Mouse (Mus musculus) embryonic fibroblast, embryonic 13.5 days (primary cell): Measurements from ENCODE around the gene Krtap31-1. TPM values are rescaled to one million over a fixed set of nuclear protein-coding genes. Genes with fewer than 3 reads are reported as not detected.
"Not testable (repeated sequence)": the region's sequence is repeated elsewhere in the genome, so short reads cannot be mapped to it uniquely, and the experiment has no call there.

Source experiments
- H3K27ac ChIP-seq: 2 replicates; pipeline ENCODE4 v1.5.1; 2012; ENCODE audit warnings: low read length, control low read depth, inconsistent platforms; ENCODE audit not compliant: insufficient read depth
- H3K4me1 ChIP-seq: 2 replicates; pipeline ENCODE4 v1.6.1; 2011; ENCODE audit warnings: low read length; ENCODE audit not compliant: control insufficient read depth, insufficient read depth
- H3K4me3 ChIP-seq: 2 replicates; pipeline ENCODE4 v1.5.1; 2011; ENCODE audit warnings: mild to moderate bottlenecking, control low read depth, low read length; ENCODE audit not compliant: insufficient read depth
- CTCF ChIP-seq: IDR thresholded peaks from 2 replicates; pipeline ENCODE4 v1.5.1; 2011; ENCODE audit warnings: mild to moderate bottlenecking, control low read depth, low read length, moderate library complexity, borderline replicate concordance; ENCODE audit not compliant: insufficient read depth
- POLR2A ChIP-seq: IDR thresholded peaks from 2 replicates; pipeline ENCODE4 v1.6.1; 2011; ENCODE audit warnings: low read depth, mild to moderate bottlenecking, control low read depth, low read length, moderate library complexity
- polyA plus RNA-seq: library from polyadenylated mRNA; stranded (reverse); fragments of >200 nt; gene quantifications from 2 replicates; pipeline ENCODE4 v1.2.4, GENCODE M21; 2011; ENCODE audit warnings: low read depth; ENCODE audit not compliant: missing spikeins, insufficient read length

Gene Krtap31-1
- polyA plus RNA-seq, result not detected in 2 replicates

GRCm38 (mm10) chr11:99907620-99908019, at the start of gene Krtap31-1:
Gene Krtap31-1, plus strand, starts transcription at chr11:99907920.
- Histone ChIP-seq H3K4me1 (no peaks in the 10 kb centered on the region), H3K4me3 (no peak within 1 kb of the TSS), H3K27ac (no peak within 1 kb of the TSS)
- TF ChIP-seq POLR2A, result no peak
- TF ChIP-seq CTCF, result no peak

DNA sequence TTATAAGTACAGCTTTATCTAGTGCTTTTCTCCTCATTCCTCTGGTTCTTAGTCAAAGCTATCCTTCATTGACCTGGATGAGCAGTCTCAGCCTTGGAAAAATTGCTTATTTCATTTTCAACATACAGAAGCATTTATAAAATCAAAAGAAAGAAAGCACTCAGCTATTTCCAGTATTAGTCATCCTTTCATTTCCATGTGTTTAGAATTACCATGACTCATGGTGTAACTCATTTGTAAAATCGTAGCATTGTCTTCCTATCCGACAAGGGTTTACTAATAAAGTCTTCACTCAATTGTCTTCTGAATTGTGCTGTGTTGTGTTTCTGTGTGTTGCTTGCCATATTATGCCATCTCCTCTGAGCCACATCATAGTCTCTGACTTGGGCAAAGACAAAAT, 49.0 kb upstream of the Krtap31-1 start:
- no peak overlapping the region for H3K4me3 ChIP-seq
- peak overlapping the region; percentile 72 for H3K27ac ChIP-seq
- H3K4me1 ChIP-seq, result peaks cover 8% of the 10 kb centered on the region
- TF ChIP-seq POLR2A (no peak), CTCF (no peak)

DNA sequence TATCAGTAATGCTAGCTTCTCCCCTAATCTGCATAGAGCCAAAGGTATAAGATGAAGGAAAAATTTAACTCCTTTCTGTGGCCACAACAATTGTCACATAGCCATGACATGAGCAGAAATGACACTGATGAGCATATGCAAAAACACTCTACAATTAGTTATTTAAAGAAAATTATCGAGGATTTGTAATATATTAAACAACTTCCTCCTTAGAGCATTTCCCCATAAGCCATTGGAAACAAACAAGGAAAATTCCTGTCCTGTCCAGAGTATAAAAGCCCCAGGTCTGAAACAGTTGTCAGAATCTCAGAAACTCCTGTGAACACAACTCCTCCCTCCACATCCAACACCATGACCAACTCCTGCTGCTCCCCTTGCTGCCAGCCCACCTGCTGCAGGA, 43.5 kb upstream of the Krtap31-1 start, which contains the start of gene Gm11559:
Gene Gm11559, plus strand, starts transcription at position 301 of the 400 bp plus-strand sequence.
- not testable (repeated sequence) for H3K27ac ChIP-seq, H3K4me1 ChIP-seq

DNA sequence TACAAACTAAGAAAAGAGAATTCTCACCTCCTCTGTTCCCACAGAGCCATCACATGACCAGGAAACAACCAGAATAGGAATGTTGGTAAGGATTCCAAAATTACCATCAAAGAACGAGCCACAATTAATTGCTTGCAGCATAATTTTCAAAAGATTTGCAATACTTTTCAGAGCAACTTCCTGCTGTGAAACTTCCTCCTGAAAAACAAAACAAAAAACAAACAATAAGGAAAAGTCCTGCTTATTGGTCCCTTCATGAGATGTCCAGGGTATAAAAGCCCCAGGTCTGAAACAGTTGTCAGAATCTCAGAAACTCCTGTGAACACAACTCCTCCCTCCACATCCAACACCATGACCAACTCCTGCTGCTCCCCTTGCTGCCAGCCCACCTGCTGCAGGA, 34.6 kb upstream of the Krtap31-1 start, which contains the start of gene Krtap9-1:
Gene Krtap9-1, plus strand, starts transcription at position 301 of the 400 bp plus-strand sequence.
- H3K27ac ChIP-seq, H3K4me1 ChIP-seq, H3K4me3 ChIP-seq: not testable (repeated sequence)

More for the DNA sequence above, 43.5 kb upstream of the Krtap31-1 start, which contains the start of gene Gm11559:
- H3K4me3 ChIP-seq, result not testable (repeated sequence)

DNA sequence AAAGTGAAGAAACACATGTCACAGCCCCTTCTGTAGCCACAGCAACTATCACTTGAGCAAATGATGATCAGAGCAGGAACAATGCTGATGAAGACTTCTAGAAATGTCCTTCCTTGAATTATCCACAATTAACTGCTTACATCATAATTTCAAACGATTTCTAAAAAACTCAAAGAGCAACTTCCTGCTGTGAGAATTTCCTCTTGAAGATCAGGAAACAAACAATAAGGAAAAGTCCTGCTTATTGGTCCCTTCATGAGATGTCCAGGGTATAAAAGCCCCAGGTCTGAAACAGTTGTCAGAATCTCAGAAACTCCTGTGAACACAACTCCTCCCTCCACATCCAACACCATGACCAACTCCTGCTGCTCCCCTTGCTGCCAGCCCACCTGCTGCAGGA, 28.8 kb upstream of the Krtap31-1 start, which contains the start of gene Gm11567:
Gene Gm11567, plus strand, starts transcription at position 301 of the 400 bp plus-strand sequence.
- H3K27ac ChIP-seq, H3K4me3 ChIP-seq, H3K4me1 ChIP-seq: not testable (repeated sequence)

- Histone ChIP-seq H3K27ac (no peak within 1 kb of the TSS), H3K4me1 (no peaks in the 10 kb centered on the region)
- TF ChIP-seq CTCF, result no peak
- no peak for TF ChIP-seq POLR2A
These were observed 6.7 kb downstream of the Krtap31-1 start, which contains the start of gene Gm11565 for GRCm38 (mm10) chr11:99914451-99914850. Gene Gm11565, plus strand, starts transcription at chr11:99914751.

DNA sequence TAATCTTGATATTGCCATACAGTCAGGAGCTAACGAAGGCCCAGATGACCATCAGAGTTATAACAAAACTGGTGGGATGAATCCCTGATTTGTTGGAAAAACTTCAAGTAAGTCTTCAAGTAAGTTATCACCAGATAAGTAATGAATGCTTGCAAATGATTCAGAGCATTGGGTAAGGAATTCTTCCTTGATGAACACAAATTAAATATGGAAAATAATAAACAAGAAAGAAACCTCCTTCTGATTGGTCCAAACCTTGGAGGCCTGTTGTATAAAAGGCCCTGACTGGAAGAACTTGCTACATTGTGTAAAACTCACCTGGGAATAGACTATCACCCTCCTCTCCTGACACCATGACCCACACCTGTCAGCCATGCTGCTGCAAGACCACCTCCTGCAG, 28.3 kb downstream of the Krtap31-1 start, which contains the start of gene Krtap31-2:
Gene Krtap31-2, plus strand, starts transcription at position 301 of the 400 bp plus-strand sequence.
- no peak within 1 kb of the TSS for H3K4me3 ChIP-seq
- H3K27ac ChIP-seq, result no peak within 1 kb of the TSS
- H3K4me1 ChIP-seq, result no peaks in the 10 kb centered on the region
- TF ChIP-seq POLR2A, result no peak
- no peak for TF ChIP-seq CTCF

More at GRCm38 (mm10) chr11:99914451-99914850, 6.7 kb downstream of the Krtap31-1 start, which contains the start of gene Gm11565:
- H3K4me3 ChIP-seq, result no peak within 1 kb of the TSS

DNA sequence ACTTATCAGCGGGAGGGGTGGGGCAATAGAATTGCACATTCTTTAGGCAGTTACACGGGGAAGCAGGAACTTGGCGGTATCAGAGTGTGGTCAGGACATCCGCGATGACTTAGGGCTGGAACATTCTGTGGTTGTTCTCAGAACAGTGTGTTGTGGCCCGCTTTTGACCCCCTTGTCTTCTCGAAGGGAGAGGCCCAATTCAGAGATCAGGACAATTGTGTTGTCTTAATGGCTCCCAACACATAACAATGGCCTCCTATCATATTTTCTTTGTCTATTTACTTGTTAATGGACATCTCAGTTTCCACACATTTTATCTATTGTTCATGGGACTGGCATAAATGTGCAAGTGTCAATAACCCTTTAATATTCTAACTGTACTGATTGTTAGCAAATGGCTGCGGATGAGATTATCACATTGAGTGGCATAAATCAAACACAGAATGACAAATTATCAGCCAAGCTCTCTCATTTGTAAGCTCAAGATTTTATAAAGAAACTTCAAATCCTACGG, 30.1 kb downstream of the Krtap31-1 start:
- no peak for TF ChIP-seq POLR2A
- no peak for TF ChIP-seq CTCF
- H3K27ac ChIP-seq, result no peak overlapping the region
- no peak overlapping the region for H3K4me3 ChIP-seq
- no peaks in the 10 kb centered on the region for H3K4me1 ChIP-seq

- Histone ChIP-seq H3K4me3 (no peak within 1 kb of the TSS), H3K4me1 (no peaks in the 10 kb centered on the region), H3K27ac (no peak within 1 kb of the TSS)
- TF ChIP-seq CTCF, result no peak
- no peak for TF ChIP-seq POLR2A
These were observed 40.5 kb downstream of the Krtap31-1 start, which contains the start of gene Krtap9-5 for GRCm38 (mm10) chr11:99948175-99948574. Gene Krtap9-5, plus strand, starts transcription at chr11:99948475.

Other genes with a start within 250 kb of the Krtap31-1 start
- gene Gm11563, start 249.0 kb upstream of the Krtap31-1 start, polyA plus RNA-seq, result not detected in 2 replicates
- not detected in 2 replicates for gene Krtap4-6, start 242.0 kb upstream of the Krtap31-1 start, polyA plus RNA-seq
- gene Gm14190, start 217.2 kb upstream of the Krtap31-1 start, polyA plus RNA-seq, result not detected in 2 replicates
- not detected in 2 replicates for gene Gm14180, start 173.6 kb upstream of the Krtap31-1 start, polyA plus RNA-seq
- gene Gm11595, start 135.0 kb upstream of the Krtap31-1 start, polyA plus RNA-seq, result not detected in 2 replicates
- not detected in 2 replicates for gene Krtap4-8, start 127.2 kb upstream of the Krtap31-1 start, polyA plus RNA-seq
- not detected in 2 replicates for gene Krtap4-9, start 122.7 kb upstream of the Krtap31-1 start, polyA plus RNA-seq
- gene Gm11596, start 114.5 kb upstream of the Krtap31-1 start, polyA plus RNA-seq, result not detected in 2 replicates
- not detected in 2 replicates for gene Gm11569, start 109.0 kb upstream of the Krtap31-1 start, polyA plus RNA-seq
- not detected in 2 replicates for gene Gm11554, start 103.5 kb upstream of the Krtap31-1 start, polyA plus RNA-seq
- gene Krtap4-13, start 98.0 kb upstream of the Krtap31-1 start, polyA plus RNA-seq, result not detected in 2 replicates
- not detected in 2 replicates for gene Gm11564, start 92.3 kb upstream of the Krtap31-1 start, polyA plus RNA-seq
- gene 2300003K06Rik, start 69.9 kb upstream of the Krtap31-1 start, polyA plus RNA-seq, result not detected in 2 replicates
- gene Krtap4-16, start 56.3 kb upstream of the Krtap31-1 start, polyA plus RNA-seq, result not detected in 2 replicates
- gene Gm11568, start 50.0 kb upstream of the Krtap31-1 start, polyA plus RNA-seq, result not detected in 2 replicates
- not detected in 2 replicates for gene Gm11559, start 43.4 kb upstream of the Krtap31-1 start, polyA plus RNA-seq
- not detected in 2 replicates for gene Krtap9-1, start 34.5 kb upstream of the Krtap31-1 start, polyA plus RNA-seq
- not detected in 2 replicates for gene Gm11567, start 28.7 kb upstream of the Krtap31-1 start, polyA plus RNA-seq
- gene Gm11565, start 6.8 kb downstream of the Krtap31-1 start, polyA plus RNA-seq, result not detected in 2 replicates
- gene Krtap31-2, start 28.4 kb downstream of the Krtap31-1 start, polyA plus RNA-seq, result not detected in 2 replicates
- gene Krtap9-5, start 40.6 kb downstream of the Krtap31-1 start, polyA plus RNA-seq, result not detected in 2 replicates
- gene Krtap29-1, start 71.1 kb downstream of the Krtap31-1 start, polyA plus RNA-seq, result not detected in 2 replicates
- not detected in 2 replicates for gene Krtap16-1, start 78.7 kb downstream of the Krtap31-1 start, polyA plus RNA-seq
- not detected in 2 replicates for gene Krtap17-1, start 86.1 kb downstream of the Krtap31-1 start, polyA plus RNA-seq
- gene Krt33a, start 108.3 kb downstream of the Krtap31-1 start, polyA plus RNA-seq, result not detected in 2 replicates
- gene Krt33b, start 121.9 kb downstream of the Krtap31-1 start, polyA plus RNA-seq, result not detected in 2 replicates
- gene Krt34, start 133.6 kb downstream of the Krtap31-1 start, polyA plus RNA-seq, result not detected in 2 replicates
- not detected in 2 replicates for gene Krt31, start 142.6 kb downstream of the Krtap31-1 start, polyA plus RNA-seq
- gene Krt32, start 180.3 kb downstream of the Krtap31-1 start, polyA plus RNA-seq, result not detected in 2 replicates
- gene Krt35, start 188.3 kb downstream of the Krtap31-1 start, polyA plus RNA-seq, result not detected in 2 replicates
- gene Krt36, start 197.7 kb downstream of the Krtap31-1 start, polyA plus RNA-seq, result not detected in 2 replicates
- gene Krt13, start 213.6 kb downstream of the Krtap31-1 start, polyA plus RNA-seq, result not detected in 2 replicates
- not detected in 2 replicates for gene Krt15, start 228.0 kb downstream of the Krtap31-1 start, polyA plus RNA-seq
- 4.7 and 10.8 TPM in 2 replicates for gene Krt19, start 240.7 kb downstream of the Krtap31-1 start, polyA plus RNA-seq